Mouse (Mus musculus) heart, postnatal 14 days (tissue): ENCODE data around the gene Vmn1r94. TPM values are rescaled to one million over a fixed set of nuclear protein-coding genes. Genes with fewer than 3 reads are reported as not detected.
"Not testable (repeated sequence)": the region's sequence is repeated elsewhere in the genome, so short reads cannot be mapped to it uniquely, and the experiment has no call there.

Experiments used
- DNase-seq, 2 experiments: peaks; one replicate each; pipeline ENCODE4 v3.0.0; 2021 to 2022
- intact Hi-C: fragments of 180-260 bp; cut with DNase I; formaldehyde crosslinking; loops from one replicate; pipeline ENCODE4 v1.15.1; 2025
- long read RNA-seq, 2 experiments: library from polyadenylated mRNA; stranded (forward); transcript quantifications; one replicate each; pipeline ENCODE4 v2.0.0; 2021
- total RNA-seq, 2 experiments: library from RNA; stranded (reverse); gene quantifications; 2 replicates each; pipeline ENCODE4 v1.2.3; 2021

Gene Vmn1r94
- not detected for total RNA-seq
- long read RNA-seq, experiment 1: 0 reads
- long read RNA-seq, experiment 2: 0 reads

DNA sequence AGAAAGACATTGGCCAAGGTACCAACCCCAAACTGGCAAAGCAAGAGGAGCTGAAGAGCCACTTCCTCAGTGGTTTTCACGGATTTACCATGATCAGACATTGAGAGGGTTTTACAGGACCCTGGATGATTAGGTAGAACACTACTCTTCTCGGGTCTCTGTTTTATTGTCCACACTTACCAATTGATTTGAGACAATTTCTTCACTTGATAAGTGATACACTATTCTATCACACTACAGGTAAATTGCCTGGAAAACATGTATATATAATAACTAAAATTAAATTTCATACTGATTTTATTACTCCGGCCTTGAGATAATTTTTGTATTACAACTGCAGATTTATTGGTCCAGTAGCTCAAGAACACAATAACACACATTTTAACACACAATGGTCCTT is at the start of gene Vmn1r94:
Vmn1r94 (minus strand) TSS at position 101 of the 400 bp plus-strand sequence.
- intact Hi-C loops: not testable (repeated sequence)

DNA sequence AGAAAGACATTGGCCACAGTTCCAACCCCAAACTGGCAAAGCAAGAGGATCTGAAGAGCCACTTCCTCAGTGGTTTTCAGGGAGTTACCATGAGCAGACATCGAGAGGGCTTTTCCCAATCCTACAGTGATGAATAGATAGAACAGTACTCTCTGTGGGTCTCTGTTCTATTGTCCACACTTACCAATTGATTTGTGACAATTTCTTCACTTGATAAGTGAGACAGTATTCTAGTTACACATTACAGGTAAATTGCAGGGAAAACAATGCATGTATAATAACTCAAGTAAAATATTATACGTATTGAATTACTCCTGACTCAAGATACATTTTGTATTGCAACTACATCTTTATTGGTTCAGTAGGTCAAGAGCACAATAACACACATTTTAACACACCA is 37.3 kb upstream of the Vmn1r94 start, which contains the start of gene Gm6164:
Gm6164 (minus strand) TSS at position 101 of the 400 bp plus-strand sequence.
- intact Hi-C loops, DNase-seq: not testable (repeated sequence)

More for the DNA sequence above, at the start of gene Vmn1r94:
- not testable (repeated sequence) for DNase-seq

DNA sequence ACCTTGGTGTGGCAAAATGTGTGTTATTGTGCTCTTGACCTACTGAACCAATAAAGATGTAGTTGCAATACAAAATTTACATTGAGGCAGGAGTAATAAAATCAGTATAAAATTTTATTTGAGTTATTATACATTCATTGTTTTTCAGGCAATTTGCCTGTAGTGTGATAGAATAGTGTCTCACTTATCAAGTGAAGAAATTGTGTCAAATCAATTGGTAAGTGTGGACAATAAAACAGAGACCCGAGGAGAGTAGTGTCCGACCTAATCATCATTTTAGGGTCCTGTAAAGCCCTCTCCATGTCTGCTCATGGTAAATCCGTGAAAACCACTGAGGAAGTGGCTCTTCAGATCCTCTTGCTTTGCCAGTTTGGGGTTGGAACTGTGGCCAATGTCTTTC is 25.2 kb upstream of the Vmn1r94 start, which contains the start of gene Vmn1r95:
Vmn1r95 (plus strand) TSS at position 301 of the 400 bp plus-strand sequence.
- DNase-seq, intact Hi-C loops: not testable (repeated sequence)

DNA sequence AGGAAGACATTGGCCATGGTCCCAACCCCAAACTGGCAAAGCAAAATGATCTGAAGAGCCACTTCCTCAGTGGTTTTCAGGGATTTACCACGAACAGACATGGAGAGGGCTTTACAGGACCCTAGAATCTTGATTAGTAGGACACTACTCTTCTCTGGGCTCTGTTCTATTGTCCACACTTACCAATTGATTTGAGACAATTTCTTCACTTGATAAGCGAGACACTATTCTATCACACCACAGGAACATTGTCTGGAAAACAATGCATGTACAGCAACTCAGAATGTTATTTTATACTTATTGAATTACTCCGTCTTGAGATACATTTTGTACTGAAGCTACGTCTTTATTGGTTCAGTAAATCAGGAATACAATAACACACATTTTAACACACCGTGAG is 29.2 kb downstream of the Vmn1r94 start, which contains the start of gene Vmn1r93:
Vmn1r93 (minus strand) TSS at position 101 of the 400 bp plus-strand sequence.
- intact Hi-C loops, DNase-seq: not testable (repeated sequence)

DNA sequence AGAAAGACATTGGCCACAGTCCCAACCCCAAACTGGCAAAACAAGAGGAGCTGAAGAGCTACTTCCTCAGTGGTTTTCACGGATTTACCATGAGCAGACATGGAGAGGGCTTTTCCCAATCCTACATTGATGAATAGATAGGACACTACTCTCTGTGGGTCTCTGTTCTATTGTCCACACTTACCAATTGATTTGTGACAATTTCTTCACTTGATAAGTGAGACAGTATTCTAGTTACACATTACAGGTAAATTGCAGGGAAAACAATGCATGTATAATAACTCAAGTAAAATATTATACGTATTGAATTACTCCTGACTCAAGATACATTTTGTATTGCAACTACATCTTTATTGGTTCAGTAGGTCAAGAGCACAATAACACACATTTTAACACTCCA is 45.7 kb downstream of the Vmn1r94 start, which contains the start of gene Gm16442:
Gm16442 (minus strand) TSS at position 101 of the 400 bp plus-strand sequence.
- DNase-seq, intact Hi-C loops: not testable (repeated sequence)

Other genes with a start within 250 kb of the Vmn1r94 start
- 10 to 100 TPM; 20.0 to 25.6 TPM for gene Pvr, start 247.2 kb downstream of the Vmn1r94 start, total RNA-seq
- 1 to 10 TPM; 1.3 to 1.6 TPM for gene Igsf23, start 217.6 kb downstream of the Vmn1r94 start, total RNA-seq
- gene Ceacam20, start 203.0 kb downstream of the Vmn1r94 start, total RNA-seq: not detected
- not detected for gene Nlrp9b, start 176.9 kb downstream of the Vmn1r94 start, total RNA-seq
- gene Vmn1r91, start 68.7 kb downstream of the Vmn1r94 start, total RNA-seq: not detected
- gene Gm16442, start 45.8 kb downstream of the Vmn1r94 start, total RNA-seq: not detected
- gene Vmn1r93, start 29.3 kb downstream of the Vmn1r94 start, total RNA-seq: not detected
- gene Vmn1r95, start 25.3 kb upstream of the Vmn1r94 start, total RNA-seq: not detected
- not detected for gene Gm6164, start 37.2 kb upstream of the Vmn1r94 start, total RNA-seq
- gene Gm4498, start 65.5 kb upstream of the Vmn1r94 start, total RNA-seq: not detected
- gene Gm5890, start 94.5 kb upstream of the Vmn1r94 start, total RNA-seq: not detected
- not detected for gene Gm4133, start 165.7 kb upstream of the Vmn1r94 start, total RNA-seq
- gene Gm5728, start 207.0 kb upstream of the Vmn1r94 start, total RNA-seq: not detected
- gene Vmn1r100, start 249.6 kb upstream of the Vmn1r94 start, total RNA-seq: not detected